Mouse (Mus musculus) mouse trophoblast stem cell (cell line): ENCODE data around the gene Perm1.

Source experiments
- in situ Hi-C, 2 experiments: fragments of 300-500 bp; cut with MseI, MboI; formaldehyde crosslinking; loops; 2 replicates in 1 of 2; 3 replicates in 1 of 2; pipeline ENCODE4 v1.15.1; 2025

Perm1 gene

DNA sequence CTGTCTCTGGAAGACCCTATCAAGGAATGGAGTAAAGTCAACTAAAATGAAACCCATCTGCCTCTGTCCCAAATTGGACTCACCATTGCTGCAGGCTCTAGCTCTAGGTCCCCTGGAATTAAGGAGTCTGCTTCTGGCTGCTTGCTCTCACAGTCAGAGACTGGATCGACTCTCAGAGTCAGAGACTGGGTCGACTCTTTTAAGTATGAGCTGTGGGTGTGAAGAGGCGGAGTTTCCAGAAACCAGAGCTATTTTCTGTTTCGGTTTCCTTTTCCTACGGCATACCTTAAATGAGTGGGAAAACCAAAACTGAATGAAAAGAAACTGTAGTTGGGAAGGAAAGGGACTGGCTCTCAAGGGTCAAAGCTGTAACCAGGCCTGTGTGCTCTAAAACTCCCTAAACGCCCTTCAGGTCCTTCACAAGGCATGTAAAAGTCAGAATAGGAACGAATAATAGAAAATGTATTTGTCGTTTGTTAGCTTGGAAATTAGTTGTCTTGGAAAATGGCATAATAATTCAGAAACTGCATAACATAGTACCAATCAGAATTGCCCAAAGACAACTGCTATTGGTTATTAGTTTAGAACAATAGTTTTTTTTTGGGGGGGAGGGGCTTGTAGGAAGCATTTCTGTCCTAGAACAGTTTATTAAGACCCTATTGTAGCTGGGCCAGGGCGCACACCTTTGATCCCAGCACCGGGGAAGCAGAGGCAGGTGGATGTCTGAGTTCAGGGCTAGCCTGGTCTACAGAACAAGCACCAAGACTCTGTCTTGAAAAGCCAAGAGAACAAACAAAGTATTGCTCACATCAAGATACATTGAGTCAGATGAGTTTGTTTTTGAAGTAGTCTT is 14.8 kb upstream of the Perm1 start, which contains the start of gene Isg15:
Gene Isg15 (minus strand): TSS at position 196 of the 853 bp plus-strand sequence.
- in situ Hi-C loops, result no loop called here

DNA sequence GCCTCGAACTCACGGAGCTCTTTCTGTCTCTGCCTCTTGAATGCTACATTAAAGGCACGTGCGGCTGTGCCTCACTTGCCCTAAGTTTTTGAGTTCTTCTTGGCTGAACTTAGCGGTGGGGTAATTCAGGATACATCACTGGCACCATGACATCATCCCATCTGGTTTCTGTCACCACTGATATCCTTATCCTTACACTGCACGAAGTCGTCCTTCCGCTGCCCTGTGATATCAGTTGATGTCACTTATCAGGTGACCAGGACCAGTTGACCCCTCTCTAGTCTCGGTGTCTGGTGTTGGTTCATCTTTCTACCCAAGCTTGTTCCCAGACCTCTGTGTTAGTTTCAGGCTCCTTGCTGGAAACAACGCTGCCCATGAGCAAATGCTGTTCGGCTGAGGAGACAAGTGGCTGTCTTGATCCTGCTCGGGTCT is 13.2 kb upstream of the Perm1 start:
- in situ Hi-C loops, result no loop called here

DNA sequence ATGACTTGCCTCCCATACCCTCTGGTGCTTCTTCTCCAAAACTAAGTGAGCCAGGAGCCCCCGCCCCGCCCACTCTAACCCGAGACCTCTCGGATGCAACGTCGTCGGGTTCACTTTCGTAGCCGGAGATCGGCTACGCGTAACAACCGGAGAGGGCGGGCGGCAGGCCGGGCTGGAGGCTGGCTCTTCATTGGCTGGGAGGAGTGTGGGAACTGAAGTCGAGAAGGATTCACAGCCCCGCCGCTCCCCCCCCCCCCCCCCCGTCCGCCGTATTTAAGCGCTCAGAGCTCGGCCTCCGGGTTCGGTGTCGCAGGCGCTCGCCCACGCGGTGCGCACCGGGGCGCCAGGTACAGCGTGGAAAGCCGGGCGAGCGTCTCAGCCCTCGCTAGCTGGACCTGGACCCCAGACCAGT is 12.7 kb upstream of the Perm1 start, which contains the start of gene AW011738:
Gene AW011738 (plus strand): TSS at position 304 of the 412 bp plus-strand sequence.
- in situ Hi-C loops, result no loop called here

DNA sequence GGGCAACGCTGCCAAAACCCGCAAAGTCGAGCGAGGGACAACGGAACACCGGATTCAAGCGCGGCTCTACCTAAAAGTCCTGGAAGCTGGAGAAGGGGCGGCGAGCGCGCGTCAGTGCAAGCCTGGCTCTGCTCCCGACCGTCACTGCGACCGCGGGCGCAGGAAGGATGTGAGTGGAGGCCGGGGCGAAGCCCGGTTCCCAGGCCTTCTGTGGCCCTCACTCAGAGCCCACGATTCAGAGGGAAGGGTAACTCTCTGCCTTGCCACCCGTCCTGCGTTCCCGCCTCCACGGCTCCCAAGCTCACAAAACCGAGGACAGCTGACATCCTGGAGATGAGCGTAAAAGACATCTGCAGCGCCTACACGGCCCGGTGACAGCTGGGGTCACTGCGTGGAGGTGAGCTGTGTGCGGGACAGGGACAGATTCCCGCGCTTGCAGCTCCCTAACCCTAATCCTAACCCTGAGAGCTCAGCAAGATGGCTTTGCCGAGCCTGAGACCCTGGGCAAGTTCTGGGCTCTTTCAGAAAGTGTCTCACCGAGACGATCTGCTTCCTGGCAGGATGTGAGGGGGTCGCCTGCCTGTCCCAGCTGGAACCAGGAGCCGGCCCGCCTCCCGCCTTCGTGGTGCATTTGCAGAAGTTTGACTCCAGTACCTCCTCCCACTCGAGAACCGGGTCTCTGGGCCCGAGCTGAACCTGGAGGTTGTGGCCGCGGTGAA is 12.1 kb upstream of the Perm1 start:
- in situ Hi-C loops, result no loop called here

DNA sequence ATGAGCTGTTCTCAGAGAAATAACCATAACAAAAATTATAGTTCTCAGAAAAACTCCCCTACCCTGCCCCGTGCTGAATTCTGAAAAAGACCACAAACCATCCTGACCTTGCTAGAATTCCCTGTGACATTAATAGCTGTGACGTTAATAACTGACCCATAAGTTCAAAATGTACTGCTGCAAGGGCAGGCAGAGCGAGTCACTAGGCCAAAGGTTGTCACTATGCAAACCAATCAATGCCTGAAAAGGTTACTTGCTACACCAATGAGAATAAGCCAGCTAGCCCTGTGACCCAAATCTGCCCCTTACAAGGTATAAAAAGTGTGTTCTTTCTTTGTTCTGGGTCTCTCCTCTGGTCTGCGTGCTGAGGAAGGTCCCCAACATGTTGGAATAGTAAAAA is 6.8 kb upstream of the Perm1 start:
- in situ Hi-C loops, result no loop called here

DNA sequence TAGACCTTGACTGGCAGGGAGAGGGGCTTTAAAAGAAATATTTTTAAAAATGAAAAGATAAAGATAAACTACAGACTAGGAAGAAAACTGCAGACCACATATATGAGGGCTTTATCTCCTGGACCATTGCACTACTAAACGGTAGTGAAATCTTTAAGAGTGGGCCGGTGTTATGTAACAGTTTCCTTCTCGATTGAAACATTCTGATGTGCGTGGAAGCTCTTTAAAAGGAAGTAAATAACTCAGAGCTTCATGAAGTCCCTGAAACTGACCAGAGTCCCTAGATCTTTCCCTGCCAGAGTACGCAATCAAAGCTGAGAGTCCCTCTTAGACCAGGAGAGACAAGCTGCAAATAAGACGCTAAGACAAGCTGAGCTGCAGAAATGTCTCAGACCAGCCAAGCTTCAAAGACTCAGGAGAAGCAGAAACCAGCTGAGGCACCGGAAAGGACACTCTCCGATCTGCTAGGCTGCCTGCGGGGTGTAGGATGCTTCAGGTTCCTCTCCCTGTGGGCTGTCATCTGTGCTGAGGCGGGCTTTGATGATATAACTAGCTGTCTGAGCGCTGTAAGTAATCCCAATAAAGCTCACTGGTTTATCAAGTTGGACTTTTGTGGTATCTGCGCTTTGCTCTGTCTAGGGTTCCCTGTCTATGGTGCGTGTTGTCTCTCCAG is 5.6 kb upstream of the Perm1 start:
- in situ Hi-C loops, result no loop called here

DNA sequence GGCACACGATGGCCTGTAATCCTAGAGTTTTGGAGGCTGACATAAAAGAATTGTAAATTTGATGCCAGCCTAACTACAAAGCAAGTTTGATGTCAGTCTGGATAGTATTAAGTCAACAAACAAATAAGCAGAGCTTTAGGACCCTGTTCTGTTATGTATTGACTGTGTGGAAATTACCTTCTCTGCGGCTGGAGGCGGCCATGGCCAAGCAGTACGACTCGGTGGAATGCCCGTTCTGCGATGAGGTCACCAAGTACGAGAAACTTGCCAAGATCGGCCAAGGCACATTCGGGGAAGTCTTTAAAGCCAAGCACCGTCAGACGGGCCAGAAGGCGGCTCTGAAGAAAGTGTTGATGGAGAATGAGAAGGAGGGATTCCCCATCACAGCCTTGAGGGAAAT is 2.5 kb upstream of the Perm1 start:
- in situ Hi-C loops, result no loop called here

DNA sequence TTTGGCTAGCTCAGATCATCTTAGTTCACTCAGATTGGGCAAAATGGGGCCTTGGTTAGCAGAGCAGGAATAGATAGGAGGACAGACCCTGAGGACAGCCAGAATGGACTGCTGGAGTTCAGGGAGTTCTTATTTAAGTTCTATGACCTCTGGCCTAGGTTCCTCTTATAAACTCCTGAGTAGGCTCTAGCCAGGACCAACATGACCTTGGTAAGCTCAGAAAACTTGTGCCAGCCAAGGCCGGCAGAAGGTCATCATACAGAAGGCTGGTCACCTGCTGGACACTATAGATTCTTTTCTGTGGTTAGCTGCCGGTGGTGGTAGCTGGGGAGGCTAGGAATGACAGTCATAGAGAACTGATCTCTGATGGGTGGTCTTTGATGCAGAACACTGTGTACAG is 528 bp downstream of the Perm1 start:
- in situ Hi-C loops, result no loop called here

DNA sequence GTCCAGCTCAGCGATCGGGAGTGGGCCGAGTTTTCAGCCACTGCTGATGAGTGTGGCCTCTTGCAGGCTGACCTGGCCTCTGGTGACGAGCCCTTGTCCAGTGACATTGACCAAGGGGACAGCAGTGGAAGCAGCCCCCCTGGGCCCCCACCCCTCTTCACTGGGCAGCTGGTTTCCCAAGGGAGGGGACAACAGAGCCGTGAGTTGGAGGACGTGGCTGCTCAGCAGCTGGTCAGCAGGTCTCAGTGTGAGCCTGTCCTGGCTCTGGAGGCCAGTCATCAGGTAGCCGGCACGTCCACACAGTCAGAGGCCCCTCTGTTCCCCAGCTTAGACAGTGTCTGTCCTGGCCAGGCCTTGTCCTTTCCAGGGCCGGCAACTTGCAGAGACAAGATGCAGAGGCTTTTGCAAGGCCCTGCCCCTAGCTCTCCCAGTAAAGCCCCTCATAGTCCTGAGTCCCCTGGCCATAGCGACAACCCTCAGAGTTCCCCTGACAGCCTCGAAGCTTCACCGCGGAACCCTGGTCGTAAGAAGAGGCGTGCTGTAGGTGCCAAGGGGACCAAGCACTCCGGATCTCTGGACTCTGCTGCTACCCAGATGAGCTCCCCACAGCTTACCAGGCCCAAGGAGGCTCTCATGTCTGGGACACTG is 1.5 kb downstream of the Perm1 start:
- in situ Hi-C loops, result no loop called here

DNA sequence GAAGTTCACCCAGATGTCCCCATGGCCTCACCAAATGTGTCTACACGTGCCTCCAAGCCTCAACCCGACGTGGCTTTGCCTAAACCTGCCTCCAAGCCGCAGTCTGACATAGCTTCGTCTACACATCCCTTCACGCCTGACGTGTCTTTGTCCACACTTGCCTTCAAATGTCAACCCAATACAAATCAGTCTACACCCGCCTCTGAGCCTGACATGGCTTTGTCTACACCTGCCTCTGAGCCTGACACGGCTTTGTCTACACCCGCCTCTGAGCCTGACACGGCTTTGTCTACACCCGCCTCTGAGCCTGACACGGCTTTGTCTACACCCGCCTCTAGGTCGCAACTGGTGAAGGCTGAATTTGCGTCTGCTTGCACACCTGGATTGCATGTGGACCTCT is 2.2 kb downstream of the Perm1 start:
- in situ Hi-C loops, result no loop called here

DNA sequence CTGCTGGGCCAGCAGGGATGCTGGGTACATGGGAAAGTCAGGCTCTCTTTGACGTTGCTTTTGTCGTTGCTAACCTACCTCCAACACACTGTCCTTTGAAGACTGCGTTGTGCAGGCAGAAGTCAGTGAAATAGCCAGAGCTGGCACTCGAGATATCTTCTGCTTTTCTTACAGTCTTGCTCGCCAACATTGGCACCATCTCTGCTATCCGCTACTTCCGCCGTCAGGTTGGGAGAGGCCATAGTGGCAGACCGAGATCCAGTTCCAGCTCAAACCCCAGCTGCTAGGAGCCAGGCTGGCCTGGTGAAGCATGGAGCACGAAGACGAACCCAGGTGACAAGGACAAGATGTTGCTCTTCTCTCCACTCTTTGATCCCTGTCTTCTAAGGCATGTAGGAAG is 4.3 kb downstream of the Perm1 start:
- in situ Hi-C loops, result no loop called here

DNA sequence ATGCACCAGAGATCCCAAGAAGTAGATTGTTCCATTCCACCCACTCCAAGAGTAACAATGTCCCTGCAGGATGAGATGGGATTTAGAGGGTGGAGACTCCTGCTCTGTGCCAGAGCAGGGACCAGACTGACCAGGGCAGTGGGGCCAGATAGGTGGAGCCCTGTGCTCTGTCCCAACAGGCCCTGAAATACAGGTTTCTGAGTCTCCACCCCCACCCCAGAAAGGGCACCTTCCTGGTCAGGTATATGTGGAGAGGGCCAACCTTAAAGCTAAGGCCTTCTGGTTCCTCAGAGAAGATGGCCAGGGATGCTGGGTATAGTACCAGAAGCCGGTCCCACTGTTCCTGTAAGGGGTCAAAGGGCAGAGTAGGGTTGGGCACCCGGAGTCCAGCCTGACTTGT is 8.6 kb downstream of the Perm1 start:
- in situ Hi-C loops, result no loop called here

DNA sequence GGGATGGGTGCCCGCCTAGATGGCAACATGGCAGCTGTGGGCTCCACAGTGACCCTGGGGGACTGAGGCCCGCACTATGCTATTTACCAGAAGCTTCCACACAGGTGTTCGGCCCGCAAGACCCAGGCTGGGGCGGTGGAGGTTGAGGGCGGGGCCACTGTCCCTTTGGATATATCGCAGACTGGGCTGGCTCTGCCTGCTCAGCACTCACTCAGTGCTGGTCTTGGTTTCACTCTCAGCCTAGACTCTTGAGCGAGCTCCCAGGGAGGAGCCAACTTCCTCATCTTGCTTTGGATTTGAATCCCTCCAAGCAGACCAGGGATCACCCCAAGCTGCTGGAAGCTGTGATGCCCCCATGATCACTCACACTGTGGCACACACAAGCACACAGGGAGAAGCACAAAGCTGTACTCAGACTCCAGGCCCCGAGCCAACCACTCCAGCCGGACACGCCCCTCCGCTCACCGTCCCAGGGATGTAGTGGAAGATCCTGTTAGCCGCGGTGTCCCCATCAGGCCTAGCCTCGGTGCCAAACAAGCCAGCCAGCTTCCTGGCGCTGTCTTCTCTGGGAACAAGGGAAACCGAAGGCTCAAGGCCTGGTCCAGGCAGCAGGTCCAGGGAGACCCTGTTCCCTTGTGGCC is 12.2 kb downstream of the Perm1 start:
- in situ Hi-C loops, result no loop called here

DNA sequence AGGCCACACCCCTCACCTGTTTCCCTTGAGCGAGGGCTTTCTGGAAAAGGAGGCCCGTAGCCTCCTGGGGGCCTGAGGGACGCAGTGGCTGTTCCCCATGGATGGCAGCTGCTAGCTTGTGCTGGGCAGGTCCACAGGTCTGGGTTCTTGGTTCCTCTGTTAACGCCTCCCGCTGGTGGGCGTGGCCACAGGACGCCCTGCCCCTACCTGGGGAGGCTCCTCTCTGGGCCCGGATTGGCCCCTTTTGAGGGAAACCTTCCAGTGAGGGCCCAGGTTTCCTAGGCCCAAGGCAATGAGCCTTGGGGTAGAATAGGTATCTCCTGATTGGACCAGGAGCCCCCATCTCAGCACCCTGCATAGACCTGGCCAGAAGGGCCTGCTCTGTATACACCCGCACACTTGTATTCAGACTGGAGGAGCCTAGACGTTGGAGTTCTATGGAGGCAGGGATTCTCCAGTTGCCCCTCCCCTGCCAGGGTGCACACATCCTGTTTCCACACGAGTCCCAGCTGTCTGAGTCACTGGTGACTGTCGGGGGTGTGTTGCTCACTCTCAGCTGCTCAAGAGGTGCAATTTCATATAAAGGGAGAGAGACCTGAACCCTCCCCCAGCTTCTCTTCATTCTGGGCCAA is 12.8 kb downstream of the Perm1 start:
- in situ Hi-C loops, result no loop called here

DNA sequence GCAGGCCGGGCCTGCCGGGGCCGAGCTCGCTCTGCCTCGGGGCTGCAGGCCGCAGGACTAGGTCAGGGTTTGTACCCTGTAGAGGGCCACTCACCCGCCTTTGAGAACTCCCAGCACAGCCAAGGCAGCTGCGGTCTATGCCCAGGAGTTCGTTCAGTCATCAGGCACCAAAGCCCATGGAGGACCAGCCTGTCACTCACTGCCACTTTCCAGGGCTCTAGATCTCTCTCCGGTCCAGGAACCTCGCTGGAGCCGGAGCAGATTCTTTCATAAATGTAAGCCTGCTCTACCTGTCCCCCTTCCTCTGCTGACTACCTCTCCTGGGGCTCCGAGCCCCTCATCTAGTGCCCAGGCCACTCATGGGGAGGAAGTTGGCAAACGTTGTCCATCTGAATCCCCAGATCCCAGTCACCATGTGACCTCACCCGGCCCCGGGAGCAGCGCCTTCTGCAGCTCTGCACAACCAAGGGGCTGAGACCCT is 18.4 kb downstream of the Perm1 start:
- in situ Hi-C loops, result no loop called here

DNA sequence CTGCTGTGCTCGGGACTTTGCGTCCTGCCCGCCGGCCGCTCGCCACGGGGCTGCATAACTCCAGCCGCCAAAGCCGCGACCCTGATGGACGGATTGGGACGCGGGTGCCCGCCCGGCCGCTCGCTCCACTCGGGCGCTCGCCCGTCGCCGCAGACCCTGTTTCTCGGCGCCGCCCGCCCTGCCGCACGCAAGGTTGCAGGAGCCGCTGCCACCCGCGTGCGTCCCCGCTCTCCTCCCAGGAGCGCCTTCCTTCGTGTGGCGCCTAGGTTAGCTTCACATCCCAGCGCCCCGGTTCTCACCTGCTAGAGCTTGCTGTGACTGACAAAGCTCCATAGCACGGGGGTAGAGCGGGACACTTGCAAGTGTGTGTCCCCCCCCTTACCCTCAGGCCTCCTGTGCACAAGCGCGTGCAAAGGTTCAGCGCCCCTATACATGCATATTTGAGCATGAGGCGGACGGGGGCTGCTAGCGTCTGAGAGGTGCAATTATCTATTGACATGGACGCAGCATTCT is 19.1 kb downstream of the Perm1 start, which contains the start of gene Plekhn1:
Gene Plekhn1 (minus strand): TSS at position 157 of the 513 bp plus-strand sequence.
- in situ Hi-C loops, result no loop called here

DNA sequence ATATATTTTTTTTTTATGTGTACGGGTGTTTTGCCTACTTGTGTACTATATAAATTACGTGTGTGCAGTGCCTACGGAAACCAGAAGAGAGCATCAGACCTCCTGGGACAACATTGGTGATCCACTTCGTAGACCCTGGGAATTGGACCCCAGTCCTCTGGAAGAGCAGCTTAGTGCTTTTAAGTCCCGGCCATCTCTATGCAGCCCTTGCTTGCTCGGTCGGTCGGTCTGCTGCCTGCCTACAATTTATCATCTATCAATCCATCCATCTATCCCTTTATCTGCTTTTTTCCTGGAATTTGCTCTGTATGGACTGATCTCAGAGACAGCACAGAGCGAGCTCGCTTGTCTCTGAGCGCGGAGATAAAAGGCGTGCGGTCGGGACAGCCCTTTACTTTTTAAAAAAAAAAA is 19.7 kb downstream of the Perm1 start:
- in situ Hi-C loops, result no loop called here

DNA sequence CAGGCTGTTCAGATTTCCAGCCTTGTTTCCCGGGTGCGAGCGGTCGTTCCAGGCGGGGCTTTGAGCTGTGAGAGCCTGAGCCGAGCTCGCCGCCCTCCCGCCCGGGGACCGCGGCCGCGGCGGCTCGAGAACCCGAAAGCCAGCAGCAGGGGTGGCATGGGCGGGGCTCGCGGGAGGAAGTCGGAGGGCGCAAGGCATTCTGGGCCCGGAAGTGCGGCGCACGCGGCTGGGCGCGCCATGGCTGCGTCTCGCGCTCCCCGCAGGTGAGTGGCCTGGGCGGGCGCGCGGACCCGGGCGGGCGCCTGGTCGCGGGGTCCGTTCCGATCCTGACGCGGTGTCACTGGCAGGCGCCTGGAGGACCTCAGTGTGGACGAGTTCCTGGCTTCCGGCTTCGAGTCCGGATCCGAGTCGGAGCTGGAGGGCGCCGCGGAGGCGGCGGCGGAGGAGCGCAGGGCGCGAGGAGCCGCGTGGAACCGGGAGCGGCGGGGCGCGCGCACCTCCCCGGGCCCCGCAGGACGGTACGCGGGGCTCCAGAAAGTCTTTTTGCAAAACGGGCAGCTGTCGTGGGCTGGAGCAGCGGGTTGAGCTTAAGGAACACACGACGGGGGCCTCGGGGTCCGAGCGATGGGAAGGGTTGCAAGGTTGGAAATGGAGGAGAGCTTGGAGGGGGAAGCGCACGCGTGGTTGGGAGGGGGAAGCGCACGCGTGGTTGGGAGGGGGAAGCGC is 20.3 kb downstream of the Perm1 start, which contains the start of gene Noc2l:
Gene Noc2l (plus strand): TSS at position 203 of the 726 bp plus-strand sequence.
- in situ Hi-C loops, result no loop called here

DNA sequence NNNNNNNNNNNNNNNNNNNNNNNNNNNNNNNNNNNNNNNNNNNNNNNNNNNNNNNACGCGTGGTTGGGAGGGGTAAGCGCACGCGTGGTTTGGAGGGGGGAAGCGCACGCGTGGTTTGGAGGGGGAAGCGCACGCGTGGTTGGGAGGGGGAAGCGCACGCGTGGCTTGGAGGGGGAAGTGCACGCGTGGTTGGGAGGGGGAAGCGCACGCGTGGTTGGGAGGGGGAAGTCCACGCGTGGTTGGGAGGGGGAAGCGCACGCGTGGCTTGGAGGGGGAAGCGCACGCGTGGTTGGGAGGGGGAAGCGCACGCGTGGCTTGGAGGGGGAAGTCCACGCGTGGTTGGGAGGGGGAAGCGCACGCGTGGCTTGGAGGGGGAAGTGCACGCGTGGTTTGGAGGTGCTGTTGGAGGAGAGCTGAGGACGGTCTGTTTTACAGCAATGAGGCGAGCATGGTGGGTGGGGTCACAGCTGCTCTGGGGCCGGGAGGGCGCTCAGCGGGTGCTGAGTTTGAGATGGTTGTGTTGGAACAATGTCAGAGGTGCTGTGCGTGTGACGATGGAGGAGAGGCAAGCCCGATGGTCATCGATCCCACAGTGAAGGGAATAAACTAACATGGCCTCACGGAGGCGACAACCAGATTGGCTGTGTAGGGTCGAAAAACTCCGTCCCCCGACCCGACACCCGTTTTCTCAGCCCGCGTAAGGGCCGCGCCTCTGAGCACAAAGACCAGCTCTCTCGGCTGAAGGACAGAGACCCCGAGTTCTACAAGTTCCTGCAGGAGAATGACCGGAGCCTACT is 21.2 kb downstream of the Perm1 start:
- in situ Hi-C loops, result no loop called here
